Mouse (Mus musculus) small intestine, adult 2 months (tissue): ENCODE data around the gene Gm7534. TPM values are rescaled to one million over a fixed set of nuclear protein-coding genes. Genes with fewer than 3 reads are reported as not detected.
"Not testable (repeated sequence)": the region's sequence is repeated elsewhere in the genome, so short reads cannot be mapped to it uniquely, and the experiment has no call there.

ENCODE experiments used
- H3K27ac ChIP-seq: fragments of 200-500 bp; 2 replicates; pipeline ENCODE4 v1.5.1; 2012; ENCODE audit warnings: low read depth, low read length, control low read depth, inconsistent platforms; ENCODE audit not compliant: insufficient read depth
- H3K27me3 ChIP-seq: fragments of 200-500 bp; 2 replicates; pipeline ENCODE4 v1.6.1; 2012; ENCODE audit warnings: mild to moderate bottlenecking, moderate library complexity, low read length, inconsistent platforms; ENCODE audit not compliant: control insufficient read depth, insufficient read depth
- H3K36me3 ChIP-seq: fragments of 200-500 bp; 2 replicates; pipeline ENCODE4 v1.6.1; 2012; ENCODE audit warnings: mild to moderate bottlenecking, low read length, control low read depth, inconsistent platforms; ENCODE audit not compliant: control insufficient read depth, insufficient read depth
- H3K4me1 ChIP-seq: fragments of 200-500 bp; 2 replicates; pipeline ENCODE4 v1.6.1; 2012; ENCODE audit warnings: low read length, inconsistent platforms, mixed read lengths; ENCODE audit not compliant: control insufficient read depth, insufficient read depth, insufficient read length
- H3K4me3 ChIP-seq: fragments of 200-500 bp; 2 replicates; pipeline ENCODE4 v1.5.1; 2012; ENCODE audit warnings: low read depth, mild to moderate bottlenecking, control low read depth, inconsistent platforms, low read length, moderate library complexity
- CTCF ChIP-seq: fragments of 200-500 bp; IDR thresholded peaks from 2 replicates; pipeline ENCODE4 v1.5.1; 2012; ENCODE audit warnings: low read depth, mild to moderate bottlenecking, control low read depth, inconsistent platforms, low read length, moderate library complexity, mixed read lengths; ENCODE audit not compliant: insufficient replicate concordance, insufficient read length; ENCODE audit errors: extremely low read depth
- POLR2A ChIP-seq: fragments of 200-500 bp; IDR thresholded peaks from 2 replicates; pipeline ENCODE4 v1.6.1; 2012; ENCODE audit warnings: low read depth, mild to moderate bottlenecking, control low read depth, inconsistent platforms, low read length, moderate library complexity
- WGBS: fragments of 180-500 bp; shearing (Covaris S2); methylation state at CpG from one replicate; pipeline ENCODE4 v1.1.7; 2018; 5-methylcytosine and 5-hydroxymethylcytosine counted together
- polyA plus RNA-seq: library from polyadenylated mRNA; depleted of rRNA; stranded (reverse); fragments of >200 nt; gene quantifications from 2 replicates; pipeline ENCODE4 v1.2.3, GENCODE M21; 2012

Gene Gm7534
- polyA plus RNA-seq, 1 experiment, result not detected

DNA sequence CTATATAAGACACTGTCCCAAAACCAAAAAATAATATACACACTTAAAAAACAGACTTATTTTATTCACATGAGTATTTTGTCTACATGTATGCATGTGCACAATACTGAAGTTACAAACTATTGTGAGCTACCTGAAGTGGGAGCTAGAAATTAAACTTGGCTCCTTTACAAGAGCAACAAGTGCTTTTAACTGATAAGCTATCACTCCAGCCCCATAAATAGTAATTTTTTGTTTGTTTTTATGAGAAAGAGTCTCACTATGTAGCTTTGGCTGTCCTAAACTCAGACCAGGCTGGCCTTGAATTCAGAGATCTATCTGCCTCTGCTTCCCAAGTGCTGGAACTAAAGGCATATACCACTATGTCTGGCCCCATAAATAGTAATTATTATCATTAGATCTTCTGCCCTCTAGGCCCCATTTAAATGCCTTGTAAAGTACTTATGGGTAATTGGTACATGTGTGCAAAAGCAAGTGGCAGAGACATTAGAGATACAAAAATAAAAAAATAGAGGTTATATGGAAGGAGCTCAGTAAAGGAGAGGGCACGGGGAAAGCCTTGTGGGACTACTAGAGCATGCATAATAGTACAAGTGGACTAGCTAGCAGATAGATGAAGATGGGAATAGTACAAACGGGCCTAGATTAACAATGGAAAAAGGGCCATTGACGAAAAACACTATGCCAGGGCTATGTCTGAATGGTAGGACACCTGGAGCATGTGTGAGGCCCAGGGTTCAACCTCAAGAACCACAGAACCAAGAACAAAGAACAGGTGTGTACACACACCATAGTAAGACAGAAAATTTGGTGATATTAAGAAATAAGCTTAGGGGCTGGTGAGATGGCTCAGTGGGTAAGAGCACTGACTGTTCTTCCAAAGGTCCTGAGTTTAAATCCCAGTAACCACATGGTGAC lies 37.0 kb downstream of the Gm7534 start:
- Histone ChIP-seq H3K36me3 (peaks cover 21% of the 10 kb centered on the region), H3K4me3 (no peak overlapping the region), H3K4me1 (no peaks in the 10 kb centered on the region), H3K27ac (no peak overlapping the region), H3K27me3 (no peaks in the 10 kb centered on the region)
- TF ChIP-seq POLR2A, result no peak
- TF ChIP-seq CTCF, result no peak
- WGBS, result 42% methylated on average over 3 of the region's 3 CpGs

DNA sequence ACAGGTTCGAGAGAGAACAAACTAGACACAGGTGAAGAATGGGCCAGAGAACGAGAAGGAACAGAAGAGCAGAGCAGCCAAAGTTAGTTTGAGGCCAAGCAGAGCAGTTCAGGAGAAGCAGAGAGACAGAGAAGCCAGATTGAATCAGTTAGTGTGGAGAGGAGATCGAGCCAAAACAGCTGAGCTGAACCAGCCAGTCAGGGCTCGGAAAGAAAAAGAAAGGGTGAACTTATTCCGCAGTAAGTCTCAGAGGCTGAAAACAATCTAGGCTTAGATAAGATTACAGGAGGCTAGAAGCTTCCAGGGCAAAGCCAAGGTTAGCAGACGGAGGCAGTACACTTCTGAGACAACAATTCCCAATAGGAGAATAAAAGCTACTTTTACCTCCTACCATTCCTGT lies 37.8 kb downstream of the Gm7534 start:
- peak overlapping the region; percentile 92 for H3K27ac ChIP-seq
- peak overlapping the region; percentile 2; the same call in 1 of the 2 replicates for H3K4me3 ChIP-seq
- H3K36me3 ChIP-seq, result peaks cover 17% of the 10 kb centered on the region
- 20% methylated on average over 6 of the region's 6 CpGs for WGBS
- TF ChIP-seq CTCF, result no peak
- no peak for TF ChIP-seq POLR2A
- H3K4me1 ChIP-seq, result no peaks in the 10 kb centered on the region
- H3K27me3 ChIP-seq, result no peaks in the 10 kb centered on the region

DNA sequence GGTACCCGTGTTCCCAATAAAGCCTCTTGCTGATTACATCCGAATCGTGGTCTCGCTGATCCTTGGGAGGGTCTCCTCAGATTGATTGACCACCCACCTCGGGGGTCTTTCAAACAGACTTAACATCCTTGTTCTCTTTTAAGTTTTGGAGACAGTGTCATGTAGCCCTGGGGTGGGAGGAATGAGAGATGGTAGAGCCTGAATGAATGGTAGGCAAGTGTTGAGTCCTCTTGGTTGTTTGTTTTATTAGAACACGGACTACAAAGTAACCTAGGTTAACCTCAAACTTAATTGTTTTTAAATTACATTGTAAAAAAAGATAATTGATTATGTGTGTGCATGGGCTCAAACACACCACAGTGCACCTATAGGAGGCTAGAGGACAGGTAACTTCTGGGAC lies 38.2 kb downstream of the Gm7534 start:
- H3K4me1 ChIP-seq, result no peaks in the 10 kb centered on the region
- peak overlapping the region; percentile 30 for H3K4me3 ChIP-seq
- peaks cover 17% of the 10 kb centered on the region for H3K36me3 ChIP-seq
- peak overlapping the region; percentile 92 for H3K27ac ChIP-seq
- 28% methylated on average over 6 of the region's 6 CpGs for WGBS
- TF ChIP-seq CTCF (no peak), POLR2A (no peak)
- no peaks in the 10 kb centered on the region for H3K27me3 ChIP-seq

DNA sequence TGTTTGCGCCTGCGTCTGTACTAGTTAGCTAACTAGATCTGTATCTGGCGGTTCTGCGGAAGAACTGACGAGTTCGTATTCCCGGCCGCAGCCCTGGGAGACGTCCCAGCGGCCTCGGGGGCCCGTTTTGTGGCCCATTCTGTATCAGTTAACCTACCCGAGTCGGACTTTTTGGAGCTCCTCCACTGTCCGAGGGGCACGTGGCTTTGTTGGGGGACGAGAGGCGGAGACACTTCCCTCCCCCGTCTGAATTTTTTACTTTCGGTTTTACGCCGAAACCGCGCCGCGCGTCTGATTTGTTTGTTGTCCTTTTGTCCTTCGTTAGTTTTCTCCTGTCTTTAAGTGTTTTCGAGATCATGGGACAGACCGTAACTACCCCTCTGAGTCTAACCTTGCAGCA lies 42.7 kb downstream of the Gm7534 start:
- TF ChIP-seq POLR2A, result peak; percentile 14; the same call in 1 of the 2 replicates
- 8% methylated on average over 30 of the region's 30 CpGs for WGBS
- Histone ChIP-seq H3K4me3 (peak overlapping the region; percentile 65), H3K27ac (peak overlapping the region; percentile 78)
- not testable (repeated sequence) for H3K36me3 ChIP-seq, H3K27me3 ChIP-seq, H3K4me1 ChIP-seq

- Histone ChIP-seq H3K36me3 (peaks cover 4% of the 10 kb centered on the region; the same call in 1 of the 2 replicates), H3K4me3 (no peak overlapping the region), H3K27ac (0 out of 2 replicates have a peak overlapping the region, but pooled peaks have one; percentile 52), H3K27me3 (no peaks in the 10 kb centered on the region), H3K4me1 (peaks cover 7% of the 10 kb centered on the region; the same call in 1 of the 2 replicates)
- TF ChIP-seq POLR2A (no peak), CTCF (no peak)
- WGBS, result 85% methylated on average over 6 of the region's 6 CpGs
These were observed 44.0 kb downstream of the Gm7534 start for GRCm38 (mm10) chr4:134158774-134159173.

DNA sequence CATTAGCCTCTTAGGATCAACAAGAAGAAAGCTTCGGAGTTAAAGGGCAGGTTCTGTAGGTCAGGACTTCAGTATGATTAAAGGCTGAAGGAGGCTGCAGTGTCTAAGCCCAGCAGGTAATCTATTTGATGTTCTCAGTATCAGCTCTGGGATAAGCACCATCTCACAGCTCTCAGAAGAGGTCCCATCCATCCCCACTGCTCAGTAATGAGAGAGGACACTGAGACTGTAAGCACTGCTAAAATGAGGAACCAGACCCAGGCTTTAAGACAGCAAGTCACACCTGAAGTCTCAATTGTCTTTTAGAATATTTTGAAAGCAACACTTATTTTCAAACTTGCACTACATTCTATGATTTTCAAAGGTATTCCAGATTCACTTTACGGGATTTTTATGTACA lies 45.2 kb downstream of the Gm7534 start:
- H3K27me3 ChIP-seq, result no peaks in the 10 kb centered on the region
- WGBS, result 77% methylated on average over 2 of the region's 2 CpGs
- no peak overlapping the region for H3K27ac ChIP-seq
- H3K4me1 ChIP-seq, result peaks cover 7% of the 10 kb centered on the region; the same call in 1 of the 2 replicates
- peaks cover 7% of the 10 kb centered on the region; the same call in 1 of the 2 replicates for H3K36me3 ChIP-seq
- TF ChIP-seq CTCF, result no peak
- TF ChIP-seq POLR2A, result no peak
- no peak overlapping the region for H3K4me3 ChIP-seq

DNA sequence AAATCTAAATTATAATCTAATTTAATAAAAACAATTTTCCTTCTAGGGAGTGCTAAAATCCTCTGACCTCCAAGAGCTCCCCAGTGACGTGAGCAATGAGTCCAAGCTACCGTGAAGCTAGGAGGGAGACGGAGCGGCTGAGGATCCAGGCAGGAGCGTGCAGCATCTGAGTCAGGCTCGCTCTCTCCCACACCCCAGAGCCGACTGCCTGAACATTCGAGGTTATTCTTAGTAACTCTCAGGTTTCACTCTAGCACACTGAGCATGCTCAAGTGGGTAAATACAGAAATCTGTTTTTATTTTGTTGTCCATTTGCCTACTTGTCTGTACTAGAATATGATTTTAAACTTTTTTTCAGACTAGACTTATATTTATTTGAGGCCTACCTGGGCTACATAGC lies 46.1 kb downstream of the Gm7534 start:
- no peaks in the 10 kb centered on the region for H3K27me3 ChIP-seq
- H3K36me3 ChIP-seq, result peaks cover 13% of the 10 kb centered on the region
- peaks cover 7% of the 10 kb centered on the region; the same call in 1 of the 2 replicates for H3K4me1 ChIP-seq
- H3K4me3 ChIP-seq, result no peak overlapping the region
- no peak for TF ChIP-seq CTCF
- TF ChIP-seq POLR2A, result no peak
- WGBS, result 85% methylated on average over 8 of the region's 8 CpGs
- H3K27ac ChIP-seq, result no peak overlapping the region
